Mouse (Mus musculus): Measurements from ENCODE around the gene Gm17657.

Gm17657 gene

GRCm38 (mm10) chr17:29549543-29550428 is at the start of gene Gm17657, which contains the start of gene Tbc1d22b:
Gene Gm17657, minus strand, starts transcription at chr17:29549638.
Gene Tbc1d22b, plus strand, starts transcription at chr17:29549785.
- peak; percentile 82 to 95 for DNase-seq (ENCODE audit: low spot score in 2 of 2)

DNA sequence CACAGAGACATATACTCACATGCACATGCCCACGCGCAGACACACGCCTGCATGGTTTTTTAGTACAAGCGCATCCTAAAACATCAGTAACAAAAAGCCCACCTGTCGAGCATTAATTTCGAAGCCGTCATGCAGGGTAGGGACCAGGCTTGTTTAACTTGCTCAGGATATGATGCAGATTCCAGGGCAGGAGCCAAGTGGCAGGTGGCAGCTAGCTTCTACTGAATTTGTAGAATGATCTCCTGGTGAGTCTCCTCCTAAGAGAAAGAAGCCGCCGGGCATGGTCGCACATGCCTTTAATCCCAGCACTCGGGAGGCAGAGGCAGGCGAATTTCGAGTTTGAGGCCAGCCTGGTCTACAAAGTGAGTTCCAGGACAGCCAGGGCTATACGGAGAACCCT is 49.6 kb upstream of the Gm17657 start:
- no peak for DNase-seq (ENCODE audit: low spot score in 2 of 2)

GRCm38 (mm10) chr17:29596771-29597132 is 47.3 kb upstream of the Gm17657 start:
- no peak for DNase-seq (ENCODE audit: low spot score in 2 of 2)

- DNase-seq (ENCODE audit: low spot score in 2 of 2) = no peak
Observed at GRCm38 (mm10) chr17:29595891-29596770, 46.7 kb upstream of the Gm17657 start.

GRCm38 (mm10) chr17:29589221-29589898 is 39.9 kb upstream of the Gm17657 start:
- DNase-seq (ENCODE audit: low spot score in 2 of 2) = no peak

DNA sequence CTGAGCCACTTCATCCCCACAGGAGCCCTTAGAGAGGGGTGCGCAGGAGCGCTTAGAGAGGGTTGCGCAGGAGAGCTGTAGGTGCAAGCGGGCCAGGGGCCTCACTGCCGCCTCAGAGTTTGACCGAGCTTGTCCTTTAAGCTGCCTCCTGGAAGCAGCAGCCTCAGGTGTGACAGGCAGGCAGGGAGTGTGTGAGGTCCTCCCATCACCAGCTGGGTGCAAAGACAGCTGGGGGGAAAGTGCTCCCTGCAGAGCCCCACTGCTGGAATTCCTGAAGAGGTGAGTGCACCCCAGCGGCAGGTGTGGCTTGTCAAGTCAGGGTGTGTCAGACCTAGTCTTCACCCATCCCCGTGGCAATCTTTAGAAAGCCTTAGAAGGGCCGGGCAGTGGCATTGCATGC is 37.5 kb upstream of the Gm17657 start:
- DNase-seq (ENCODE audit: low spot score in 2 of 2) = no peak

DNA sequence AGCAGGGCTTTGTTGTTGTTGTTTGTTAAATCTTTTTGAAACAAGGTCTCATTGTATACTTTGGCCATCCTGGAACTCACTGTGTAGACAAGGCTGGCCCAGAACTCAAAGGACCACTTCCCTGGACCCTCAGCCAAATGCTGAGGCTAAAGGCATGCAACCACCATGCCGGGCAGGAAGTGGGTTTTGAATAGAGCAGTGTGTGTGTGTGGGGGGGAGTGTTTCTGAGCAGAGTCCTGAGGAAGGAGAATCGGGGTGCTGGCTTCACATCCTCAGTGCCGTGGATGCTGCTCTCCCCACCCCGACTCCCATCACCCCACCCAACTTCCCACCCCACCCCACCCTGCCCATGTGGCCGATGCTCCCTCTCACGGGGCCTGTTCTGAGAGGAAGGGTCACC is 36.0 kb upstream of the Gm17657 start:
- DNase-seq (ENCODE audit: low spot score in 2 of 2) = no peak

DNA sequence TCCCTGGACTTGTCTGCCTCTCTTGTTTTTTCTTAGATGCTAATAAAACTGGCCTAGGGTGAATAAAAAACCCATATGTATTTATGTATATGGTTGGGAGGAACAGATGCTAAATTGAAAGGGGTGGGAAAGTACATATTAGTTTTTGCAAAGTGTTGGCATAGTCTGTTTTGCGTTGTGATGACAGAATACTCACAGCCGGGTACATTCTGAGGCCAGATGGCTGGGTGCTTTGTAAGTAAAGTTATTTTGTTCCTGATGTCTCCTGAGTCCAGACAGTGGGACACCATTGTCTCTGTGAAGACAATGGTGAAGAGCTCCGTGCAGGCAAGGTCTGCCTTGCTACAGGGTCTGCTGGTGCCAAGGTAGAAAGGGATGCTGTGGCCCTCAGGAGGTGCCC is 35.3 kb upstream of the Gm17657 start:
- no peak for DNase-seq (ENCODE audit: low spot score in 2 of 2)

- no peak for DNase-seq (ENCODE audit: low spot score in 2 of 2)
Observed at GRCm38 (mm10) chr17:29584306-29584705, 34.9 kb upstream of the Gm17657 start.

GRCm38 (mm10) chr17:29583569-29583968 is 34.1 kb upstream of the Gm17657 start:
- no peak for DNase-seq (ENCODE audit: low spot score in 2 of 2)

DNA sequence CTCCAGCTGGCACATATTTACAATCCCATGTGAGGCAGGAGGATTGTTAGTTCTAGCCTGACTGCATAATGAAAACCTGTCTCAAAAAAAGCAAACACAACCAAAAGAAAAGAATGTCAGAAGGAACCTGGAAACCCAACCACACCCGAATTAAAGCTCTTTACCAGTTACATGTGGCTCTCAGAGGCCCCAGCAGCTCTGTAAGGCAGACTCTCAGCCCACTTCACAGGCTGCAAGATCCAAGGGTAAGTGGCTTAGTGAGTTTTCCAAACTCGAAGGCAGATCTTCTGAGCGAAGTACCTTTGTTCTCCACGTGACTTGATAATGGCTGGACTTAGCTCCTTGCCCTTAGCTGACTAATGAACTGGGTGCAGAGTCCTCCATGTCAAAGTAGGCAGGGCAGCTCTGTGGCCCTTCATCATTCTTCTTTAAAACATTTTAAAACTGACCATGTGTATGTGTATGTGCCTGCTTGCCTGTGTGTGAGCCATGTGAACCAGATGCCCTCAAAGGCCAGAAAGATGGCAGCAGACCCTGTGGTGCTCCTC is 30.2 kb upstream of the Gm17657 start:
- DNase-seq (ENCODE audit: low spot score in 2 of 2) = no peak

GRCm38 (mm10) chr17:29569831-29570230 is 20.4 kb upstream of the Gm17657 start:
- no peak for DNase-seq (ENCODE audit: low spot score in 2 of 2)

- no peak for DNase-seq (ENCODE audit: low spot score in 2 of 2)
Observed at GRCm38 (mm10) chr17:29568435-29568834, 19.0 kb upstream of the Gm17657 start.

DNA sequence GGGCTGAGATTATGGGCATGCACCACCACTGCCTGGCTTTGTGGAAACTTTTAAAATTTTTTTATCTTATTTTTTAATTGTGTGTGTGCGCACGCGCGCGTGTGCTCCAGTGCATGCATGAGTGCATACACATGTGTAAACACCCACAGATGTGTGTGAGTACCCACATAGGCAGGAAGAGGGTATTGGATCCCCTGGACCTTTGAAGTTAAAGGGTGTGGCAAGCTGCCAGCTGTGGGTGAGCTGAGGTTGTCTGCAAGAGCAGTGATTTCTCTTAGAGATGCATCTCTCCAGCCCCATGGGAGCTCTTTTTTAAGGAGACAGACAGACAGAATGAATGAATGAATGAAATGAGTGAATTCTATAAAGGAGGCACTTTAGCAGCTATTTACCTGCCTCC is 16.1 kb upstream of the Gm17657 start:
- no peak for DNase-seq (ENCODE audit: low spot score in 2 of 2)

GRCm38 (mm10) chr17:29558476-29558875 is 9.0 kb upstream of the Gm17657 start:
- no peak for DNase-seq (ENCODE audit: low spot score in 2 of 2)

DNA sequence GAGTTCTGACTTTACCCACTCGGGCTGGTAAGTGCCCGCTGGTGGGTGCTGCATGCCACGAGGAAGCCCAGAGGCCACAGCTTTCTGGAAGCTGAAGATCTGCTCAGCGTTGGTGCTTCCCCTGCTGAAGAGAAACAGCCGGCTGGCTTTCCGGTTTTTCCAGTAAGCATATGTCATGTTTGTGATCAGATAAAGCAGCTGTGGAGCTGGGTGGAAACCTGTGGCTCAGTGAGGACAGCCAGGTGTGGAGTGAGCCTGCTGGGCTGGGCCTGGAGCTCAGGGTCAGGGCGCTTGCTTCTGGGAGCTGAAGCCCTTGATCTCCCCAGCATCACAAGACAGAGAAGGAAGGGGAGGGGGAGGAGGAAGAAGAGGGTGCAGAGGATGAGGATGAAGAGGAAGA is 7.5 kb upstream of the Gm17657 start:
- no peak for DNase-seq (ENCODE audit: low spot score in 2 of 2)

GRCm38 (mm10) chr17:29556456-29556855 is 7.0 kb upstream of the Gm17657 start:
- DNase-seq (ENCODE audit: low spot score in 2 of 2) = no peak

DNA sequence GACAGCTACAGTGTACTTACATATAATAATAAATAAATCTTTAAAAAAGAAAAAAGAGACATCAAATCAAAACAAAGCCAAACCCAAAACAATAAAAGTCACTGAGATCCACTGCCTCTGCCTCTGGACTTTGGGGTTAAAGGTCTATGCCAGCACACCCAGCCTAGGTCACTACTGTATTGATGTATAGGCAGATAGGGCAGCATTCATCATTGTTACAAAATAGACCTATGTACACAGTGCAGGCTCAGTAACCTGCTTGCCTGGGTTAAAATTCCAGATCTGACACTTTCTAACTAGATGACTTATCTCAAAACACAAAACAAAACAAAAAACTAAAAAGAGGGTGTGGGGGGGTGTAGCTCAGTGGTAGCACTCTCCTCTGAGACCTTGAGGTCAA is 4.7 kb upstream of the Gm17657 start:
- no peak for DNase-seq (ENCODE audit: low spot score in 2 of 2)

GRCm38 (mm10) chr17:29552162-29552732 is 2.8 kb upstream of the Gm17657 start, which contains the start of gene Tmem217:
Gene Tmem217, minus strand, starts transcription at chr17:29552385.
- no peak for DNase-seq (ENCODE audit: low spot score in 2 of 2)

GRCm38 (mm10) chr17:29551019-29551418 is 1.6 kb upstream of the Gm17657 start:
- DNase-seq (ENCODE audit: low spot score in 2 of 2) = no peak

DNA sequence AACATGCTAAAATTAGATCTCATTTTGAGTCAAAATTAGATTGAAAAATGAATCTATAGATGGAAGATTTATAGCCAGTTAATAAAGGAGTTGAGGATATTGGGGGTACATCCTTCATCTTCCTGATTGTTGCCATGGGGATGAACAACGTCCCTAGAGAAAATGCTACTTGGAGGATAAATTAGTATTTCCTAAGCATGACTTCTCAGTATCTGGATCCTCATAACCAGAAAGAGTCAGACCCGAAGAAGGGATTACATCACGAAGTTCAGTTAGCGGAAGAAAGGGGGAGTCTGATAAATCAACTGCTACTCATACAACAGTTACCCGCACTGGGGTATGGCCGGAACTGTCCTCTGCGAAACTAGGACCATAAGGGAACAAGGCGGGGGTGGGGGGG is 444 bp downstream of the Gm17657 start:
- DNase-seq (ENCODE audit: low spot score in 2 of 2) = no peak
